Mouse (Mus musculus) brain, embryonic 14.5 days (tissue): ENCODE data around the gene Calcoco1.

Source experiments
- CTCF ChIP-seq: fragments of 200-500 bp; IDR thresholded peaks from 2 replicates; pipeline ENCODE4 v1.5.1; 2012; ENCODE audit warnings: inconsistent platforms, mild to moderate bottlenecking, moderate library complexity, borderline replicate concordance; ENCODE audit not compliant: insufficient read depth, insufficient read length; ENCODE audit errors: extremely low read depth
- POLR2A ChIP-seq: fragments of 200-500 bp; IDR thresholded peaks from 2 replicates; pipeline ENCODE4 v1.6.1; 2012; ENCODE audit warnings: mild to moderate bottlenecking, inconsistent platforms, borderline replicate concordance; ENCODE audit not compliant: poor library complexity, insufficient read depth, insufficient read length, severe bottlenecking; ENCODE audit errors: extremely low read depth

- no peak for TF ChIP-seq CTCF
- TF ChIP-seq POLR2A = no peak; the same call in 1 of the 2 replicates
Observed at GRCm38 (mm10) chr15:102671721-102672214, 50.2 kb downstream of the Calcoco1 start.
